ENCODE assay signal across 12 mouse cellular contexts in the genomic region with DNA sequence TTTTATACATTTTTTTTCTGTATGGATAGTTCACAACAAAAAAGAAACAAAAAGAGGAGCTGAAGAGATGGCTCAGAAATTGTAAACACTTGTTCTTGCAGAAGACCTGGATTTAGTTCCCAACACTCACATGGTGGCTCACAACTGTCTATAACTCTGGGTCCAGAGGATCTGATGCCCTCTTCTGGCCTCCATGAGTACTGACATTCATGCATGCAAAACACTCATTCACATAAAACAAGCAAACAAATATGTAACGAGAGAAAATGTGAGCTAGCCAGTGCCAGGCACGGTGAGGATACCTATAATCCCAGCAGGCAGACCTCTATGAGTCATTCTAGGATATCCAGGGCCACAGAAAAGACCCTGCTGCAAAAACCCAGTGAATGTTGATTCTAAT. TPM values are rescaled to one million over a fixed set of nuclear protein-coding genes. Genes with fewer than 3 reads are reported as not detected.
A peak's percentile ranks its signal among the peaks of the same experiment; 100 is the strongest.
DNase-seq lines count a peak whose midpoint lies in the region; ATAC-seq and TF ChIP-seq lines count a peak whose summit lies in the region.
"Had no signal": no experiment of that assay in that cellular context is flagged by ENCODE, and none has a peak within 500 bp of the region (broad histone marks: within the 10 kb centered on the region; RNA-seq: fewer than 3 reads in every experiment).

No protein-coding gene starts in this region.

- no peak overlapping the region for H3K9ac ChIP-seq in liver, embryonic 14.5 days (replicated peaks)
- H3K9ac ChIP-seq in liver, embryonic 11.5 days (ENCODE audit: low read depth, low read length), result no peak overlapping the region
- H3K9ac ChIP-seq in ES-E14 (ENCODE audit: insufficient read depth, low read depth, low read length, poor library complexity, severe bottlenecking), result no peak overlapping the region

- no peaks in the 10 kb centered on the region for H3K27me3 ChIP-seq in liver, embryonic 14.5 days (ENCODE audit: control insufficient read depth, insufficient read depth, low read length)
- no peaks in the 10 kb centered on the region for H3K27me3 ChIP-seq in liver, embryonic 11.5 days (replicated peaks; ENCODE audit: control insufficient read depth, insufficient read depth, low read length)
- H3K27me3 ChIP-seq in C2C12 (ENCODE audit: control insufficient read depth, insufficient read depth, insufficient read length), result no peaks in the 10 kb centered on the region

- no peak for ATAC-seq in liver, embryonic 14.5 days (ENCODE audit: insufficient read depth)
- no peak for ATAC-seq in liver, embryonic 11.5 days (replicated peaks; ENCODE audit: low FRiP score)
- ATAC-seq in megakaryocyte-erythroid progenitor cell, adult 5-6 weeks (replicated peaks; ENCODE audit: low FRiP score, low TSS enrichment, poor library complexity, severe bottlenecking), result peak; percentile 58; the same call in 1 of the 2 replicates

- peak; percentile 64 for TF ChIP-seq CTCF in liver, embryonic 14.5 days (IDR thresholded peaks at IDR 0.05; ENCODE audit: low read depth)
- TF ChIP-seq CTCF in C2C12 (IDR thresholded peaks at IDR 0.05; ENCODE audit: control insufficient read depth, insufficient read depth, insufficient read length), result no peak

- H3K9me3 ChIP-seq in liver, embryonic 14.5 days (ENCODE audit: control insufficient read depth, low read length), result no peaks in the 10 kb centered on the region
- no peaks in the 10 kb centered on the region for H3K9me3 ChIP-seq in liver, embryonic 11.5 days (ENCODE audit: control insufficient read depth, low read length)
- no peaks in the 10 kb centered on the region for H3K9me3 ChIP-seq in ES-E14 (ENCODE audit: control insufficient read depth, insufficient read depth, low read depth, low read length)

- H3K79me3 ChIP-seq in C2C12 (ENCODE audit: low read depth), result no peaks in the 10 kb centered on the region

- H3K27ac ChIP-seq in liver, embryonic 14.5 days, result no peak overlapping the region
- H3K27ac ChIP-seq in liver, embryonic 11.5 days (ENCODE audit: low read depth, low read length), result no peak overlapping the region
- no peak overlapping the region for H3K27ac ChIP-seq in ES-E14 (ENCODE audit: insufficient read depth, low read depth, low read length, poor library complexity, severe bottlenecking)

- H3K4me3 ChIP-seq in liver, embryonic 14.5 days (ENCODE audit: insufficient read depth in 1 of 2, low read depth in 2 of 2, low read length in 2 of 2), result no peak overlapping the region
- H3K4me3 ChIP-seq in liver, embryonic 11.5 days (ENCODE audit: low read depth, low read length), result no peak overlapping the region
- H3K4me3 ChIP-seq in C2C12 (ENCODE audit: insufficient read depth, poor library complexity, severe bottlenecking) (no peak overlapping the region), ES-E14 (ENCODE audit: insufficient read depth in 1 of 2, low read depth in 1 of 2, low read length in 2 of 2, poor library complexity in 1 of 2, severe bottlenecking in 1 of 2) (no peak overlapping the region)
- H3K4me3 ChIP-seq: erythroblast, embryonic 14.5 days had no signal

- 56% methylated on average over 2 of the region's 2 CpGs for WGBS in liver, embryonic 14.5 days (ENCODE audit: insufficient replicate concordance)
- 76% methylated on average over 2 of the region's 2 CpGs for WGBS in liver, embryonic 11.5 days

- H3K79me2 ChIP-seq in C2C12 (ENCODE audit: control insufficient read depth, insufficient read depth), result no peaks in the 10 kb centered on the region

- no peak for DNase-seq in liver, embryonic 14.5 days (ENCODE audit: low read depth in 3 of 3, low spot score in 3 of 3)
- no peak for DNase-seq in liver, embryonic 11.5 days (ENCODE audit: low spot score)
- DNase-seq in ES-E14 (ENCODE audit: low read depth, low spot score), result peak; percentile 25
- no peak for DNase-seq in urinary bladder, postnatal 4 days (ENCODE audit: low spot score in 2 of 2)
- no peak for DNase-seq in cerebellum, postnatal 25 days
- DNase-seq: adrenal gland, adult 8-10 months; cerebellum, adult 2 months; gastrocnemius, postnatal 25 days; right cerebral cortex, postnatal 4 days had no signal

- in situ Hi-C loops in ES-E14 (cut with MboI; ENCODE audit: low sequenced_read_pairs in 2 of 2, unreplicated experiment in 2 of 2), result no loop called here

- no peak overlapping the region for H3K4me2 ChIP-seq in liver, embryonic 14.5 days (ENCODE audit: low read depth)
- no peak overlapping the region for H3K4me2 ChIP-seq in liver, embryonic 11.5 days

- no peaks in the 10 kb centered on the region for H3K36me3 ChIP-seq in liver, embryonic 14.5 days (replicated peaks; ENCODE audit: control insufficient read depth, insufficient read depth, low read depth)
- no peaks in the 10 kb centered on the region for H3K36me3 ChIP-seq in liver, embryonic 11.5 days (ENCODE audit: control insufficient read depth, insufficient read depth, low read length)
- H3K36me3 ChIP-seq in C2C12 (ENCODE audit: control insufficient read depth, insufficient read depth) (no peaks in the 10 kb centered on the region), ES-E14 (ENCODE audit: control insufficient read depth, insufficient read depth, low read length, poor library complexity, severe bottlenecking) (no peaks in the 10 kb centered on the region)

- TF ChIP-seq EP300 in liver, embryonic 14.5 days (IDR thresholded peaks at IDR 0.05; ENCODE audit: low read depth), result no peak

- H3K4me1 ChIP-seq in liver, embryonic 14.5 days (replicated peaks; ENCODE audit: control insufficient read depth in 2 of 2, insufficient read depth in 2 of 2, low read length in 1 of 2), result no peaks in the 10 kb centered on the region
- H3K4me1 ChIP-seq in liver, embryonic 11.5 days (replicated peaks; ENCODE audit: control insufficient read depth, insufficient read depth, low read length), result no peaks in the 10 kb centered on the region
- H3K4me1 ChIP-seq in ES-E14 (ENCODE audit: control insufficient read depth in 2 of 2, insufficient read depth in 2 of 2, low read length in 2 of 2, poor library complexity in 1 of 2), result no peaks in the 10 kb centered on the region

- no peak overlapping the region for H3ac ChIP-seq in C2C12 (ENCODE audit: control insufficient read depth, insufficient read length, low read depth)

TF ChIP-seq in C2C12, 6 proteins besides CTCF, POLR2A, EP300 and RAD21:
- TF ChIP-seq MYOD1 (IDR thresholded peaks at IDR 0.05; ENCODE audit: control insufficient read depth, insufficient read length, low read depth) (peak; percentile 2), MYOG (IDR thresholded peaks at IDR 0.05; ENCODE audit: control insufficient read depth, extremely low read depth, insufficient read length) (no peak)

TF ChIP-seq in ES-E14, 5 proteins besides CTCF, POLR2A, EP300 and RAD21:
- TF ChIP-seq ZNF384 (IDR thresholded peaks at IDR 0.05; ENCODE audit: low read depth, low read length), result no peak
- TF ChIP-seq MAFK (IDR thresholded peaks at IDR 0.05; ENCODE audit: insufficient read depth, low read depth, low read length), result no peak
- TF ChIP-seq ZC3H11A (IDR thresholded peaks at IDR 0.05; ENCODE audit: borderline replicate concordance, low read depth, low read length), result no peak

RNA-seq across cellular contexts. Expression of a gene that starts 37.3 kb away (rescaled TPM):
- polyA plus RNA-seq in liver, embryonic 14.5 days (2012; rRNA removed), result 35.3 and 38.4 TPM in 2 replicates
- 52.0 and 54.5 TPM in 2 replicates for polyA plus RNA-seq in liver, embryonic 14.5 days (2014; fragmentation: Nextera tagmentation; extraction: Ambion mirVana)
- polyA plus RNA-seq in liver, embryonic 11.5 days (2014; fragmentation: Nextera tagmentation; extraction: Ambion mirVana), result 95.5 and 95.6 TPM in 2 replicates
- 40.0 TPM for polyA plus RNA-seq in C2C12 (2012; fragmentation: generic; extraction: Trizol)
- 27.0 and 33.5 TPM in 2 replicates for total RNA-seq in ES-E14 (2012; rRNA removed)
- total RNA-seq in megakaryocyte-erythroid progenitor cell, adult 5-6 weeks (2014; fragmentation: Nextera tagmentation), result 7.3 and 20.4 TPM in 2 replicates
- total RNA-seq in megakaryocyte-erythroid progenitor cell, adult 5-6 weeks (2017), result 5.4 and 9.6 TPM in 2 replicates

RNA-seq across cellular contexts. Expression of a gene that starts 37.6 kb away (rescaled TPM):
- polyA plus RNA-seq in liver, embryonic 14.5 days (2012; rRNA removed), result 11.7 and 15.5 TPM in 2 replicates
- 6.6 and 7.5 TPM in 2 replicates for polyA plus RNA-seq in liver, embryonic 14.5 days (2014; fragmentation: Nextera tagmentation; extraction: Ambion mirVana)
- 20.0 and 20.9 TPM in 2 replicates for polyA plus RNA-seq in liver, embryonic 11.5 days (2014; fragmentation: Nextera tagmentation; extraction: Ambion mirVana)
- polyA plus RNA-seq in C2C12 (2012; fragmentation: generic; extraction: Trizol), result 4.8 TPM
- 19.8 and 21.8 TPM in 2 replicates for total RNA-seq in ES-E14 (2012; rRNA removed)
- 32.1 and 34.7 TPM in 2 replicates for total RNA-seq in megakaryocyte-erythroid progenitor cell, adult 5-6 weeks (2014; fragmentation: Nextera tagmentation)
- total RNA-seq in megakaryocyte-erythroid progenitor cell, adult 5-6 weeks (2017), result 6.7 and 11.2 TPM in 2 replicates

RNA-seq across cellular contexts. Expression of a gene that starts 56.7 kb away (rescaled TPM):
- 2.5 and 2.8 TPM in 2 replicates for polyA plus RNA-seq in liver, embryonic 14.5 days (2012; rRNA removed)
- polyA plus RNA-seq in liver, embryonic 14.5 days (2014; fragmentation: Nextera tagmentation; extraction: Ambion mirVana), result 2.9 and 3.6 TPM in 2 replicates
- polyA plus RNA-seq in liver, embryonic 11.5 days (2014; fragmentation: Nextera tagmentation; extraction: Ambion mirVana), result 10.8 TPM in 2 replicates
- 4.8 TPM for polyA plus RNA-seq in C2C12 (2012; fragmentation: generic; extraction: Trizol)
- 4.4 and 4.5 TPM in 2 replicates for total RNA-seq in ES-E14 (2012; rRNA removed)
- 6.7 and 8.2 TPM in 2 replicates for total RNA-seq in megakaryocyte-erythroid progenitor cell, adult 5-6 weeks (2014; fragmentation: Nextera tagmentation)
- 6.0 and 7.1 TPM in 2 replicates for total RNA-seq in megakaryocyte-erythroid progenitor cell, adult 5-6 weeks (2017)
